Mouse (Mus musculus): Measurements from ENCODE around the gene Lrguk. TPM values are rescaled to one million over a fixed set of nuclear protein-coding genes. Genes with fewer than 3 reads are reported as not detected.

The Lrguk gene
- polyA plus RNA-seq, 1 experiment from 2014 or later: 0.97 TPM

GRCm38 (mm10) chr6:34181961-34182360 lies 152.7 kb downstream of the Lrguk start:
- no peak for ATAC-seq (replicated peaks; ENCODE audit: insufficient number of reproducible peaks, low FRiP score, low TSS enrichment)
- Histone ChIP-seq H3K4me3 (ENCODE audit: low read depth, low read length) (no peak overlapping the region), H3K4me2 (no peak overlapping the region), H3K9me3 (replicated peaks; ENCODE audit: control insufficient read depth, low read length) (no peaks in the 10 kb centered on the region), H3K9ac (ENCODE audit: low read depth, low read length) (no peak overlapping the region), H3K27ac (ENCODE audit: low read depth, low read length) (no peak overlapping the region), H3K27me3 (ENCODE audit: control insufficient read depth, insufficient read depth, low read length) (no peaks in the 10 kb centered on the region), H3K36me3 (ENCODE audit: control insufficient read depth, insufficient read depth, low read length) (no peaks in the 10 kb centered on the region), H3K4me1 (ENCODE audit: control insufficient read depth, insufficient read depth, low read length) (no peaks in the 10 kb centered on the region)
- WGBS (ENCODE audit: insufficient replicate concordance): 43% methylated on average over 3 of the region's 3 CpGs

GRCm38 (mm10) chr6:34183326-34183725 lies 154.1 kb downstream of the Lrguk start:
- Histone ChIP-seq H3K4me1 (ENCODE audit: control insufficient read depth, insufficient read depth, low read length) (no peaks in the 10 kb centered on the region), H3K36me3 (ENCODE audit: control insufficient read depth, insufficient read depth, low read length) (no peaks in the 10 kb centered on the region), H3K27me3 (ENCODE audit: control insufficient read depth, insufficient read depth, low read length) (no peaks in the 10 kb centered on the region), H3K4me2 (no peak overlapping the region), H3K4me3 (ENCODE audit: low read depth, low read length) (no peak overlapping the region), H3K27ac (ENCODE audit: low read depth, low read length) (no peak overlapping the region), H3K9me3 (replicated peaks; ENCODE audit: control insufficient read depth, low read length) (no peaks in the 10 kb centered on the region), H3K9ac (ENCODE audit: low read depth, low read length) (no peak overlapping the region)
- ATAC-seq (replicated peaks; ENCODE audit: insufficient number of reproducible peaks, low FRiP score, low TSS enrichment): no peak
- 75% methylated on average over 3 of the region's 3 CpGs for WGBS (ENCODE audit: insufficient replicate concordance)

Other genes starting within 250 kb of the Lrguk start
- 44.6 and 50.4 TPM in 2 replicates for gene Slc35b4, start 147.7 kb downstream of the Lrguk start, polyA plus RNA-seq (2014; fragmentation: Nextera tagmentation; extraction: Ambion mirVana)